Mouse (Mus musculus) fibroblast of lung, adult 2 months (primary cell): ENCODE measurements around the gene Olfr1378.
A peak's percentile ranks its signal among the peaks of the same experiment; 100 is the strongest.

Experiments
- DNase-seq: peaks from one replicate; pipeline ENCODE4 v3.0.0-alpha.2; 2011; ENCODE audit warnings: low read depth

Olfr1378 gene

DNA sequence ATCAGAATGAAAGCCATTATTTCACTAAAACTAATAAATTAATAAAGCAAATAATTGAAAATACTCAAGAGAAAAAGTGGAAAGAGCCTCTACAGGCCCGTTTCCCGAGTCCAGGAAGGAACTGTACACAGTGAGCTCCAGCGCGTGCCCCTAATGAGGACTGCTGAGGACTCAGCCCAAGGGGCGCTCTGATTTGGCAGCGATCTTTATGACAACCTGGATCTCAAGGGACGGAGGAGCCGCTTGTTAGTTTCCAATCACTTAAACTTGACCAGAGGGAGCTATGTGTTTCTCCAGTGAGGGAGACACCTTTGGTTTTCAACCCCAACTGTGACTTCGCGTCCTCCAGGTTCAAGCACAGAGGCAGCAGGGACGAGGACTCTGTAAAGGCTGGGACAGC lies at the start of gene Olfr1378:
Gene Olfr1378 (plus strand): TSS at position 301 of the 400 bp plus-strand sequence.
- DNase-seq, result no peak

DNA sequence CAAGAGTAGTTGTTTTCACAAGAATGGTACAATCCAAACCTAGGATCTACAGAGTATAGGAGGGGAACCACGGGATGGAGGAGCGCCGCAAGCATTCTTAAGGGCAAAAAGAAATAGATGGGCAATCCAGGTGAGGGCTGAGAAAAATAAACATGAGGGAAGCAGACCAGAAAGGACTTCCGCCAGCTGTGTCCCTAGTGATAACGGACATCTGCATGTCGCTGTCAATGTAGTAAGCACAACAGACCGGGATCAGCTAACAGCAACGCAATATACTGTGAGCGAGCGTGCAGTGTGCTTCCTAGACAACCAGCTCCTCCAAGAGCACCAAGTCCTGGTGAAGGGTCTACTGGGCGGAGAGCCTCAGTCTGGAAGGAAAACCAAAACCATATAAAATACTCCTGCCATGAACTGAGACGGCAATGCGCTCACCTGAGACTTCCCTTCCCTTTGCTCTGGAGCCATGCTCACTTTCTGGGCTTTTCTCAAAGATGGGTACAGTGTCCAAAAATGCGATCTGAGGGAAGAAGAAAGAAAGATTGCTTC lies 35.8 kb upstream of the Olfr1378 start:
- no peak for DNase-seq

DNA sequence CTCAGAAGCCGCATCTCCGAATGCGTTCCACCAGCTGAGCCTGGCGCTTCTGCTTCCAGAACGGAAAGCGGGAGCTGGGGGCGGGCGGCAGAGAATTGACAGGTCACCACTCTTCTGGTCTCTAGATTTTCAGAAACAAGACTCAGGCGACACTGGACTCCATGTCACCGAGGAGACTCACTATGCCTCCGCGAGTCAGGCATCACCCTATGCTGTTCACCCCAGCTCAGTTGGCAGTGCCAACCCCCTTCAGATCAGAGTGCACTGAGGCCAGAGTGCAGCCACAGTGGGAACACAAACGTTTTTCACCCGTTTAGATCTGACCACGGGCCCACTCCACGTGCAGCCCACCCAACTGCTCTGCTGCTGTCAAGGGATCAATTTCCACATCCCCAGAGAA lies 35.3 kb upstream of the Olfr1378 start:
- DNase-seq, result no peak

DNA sequence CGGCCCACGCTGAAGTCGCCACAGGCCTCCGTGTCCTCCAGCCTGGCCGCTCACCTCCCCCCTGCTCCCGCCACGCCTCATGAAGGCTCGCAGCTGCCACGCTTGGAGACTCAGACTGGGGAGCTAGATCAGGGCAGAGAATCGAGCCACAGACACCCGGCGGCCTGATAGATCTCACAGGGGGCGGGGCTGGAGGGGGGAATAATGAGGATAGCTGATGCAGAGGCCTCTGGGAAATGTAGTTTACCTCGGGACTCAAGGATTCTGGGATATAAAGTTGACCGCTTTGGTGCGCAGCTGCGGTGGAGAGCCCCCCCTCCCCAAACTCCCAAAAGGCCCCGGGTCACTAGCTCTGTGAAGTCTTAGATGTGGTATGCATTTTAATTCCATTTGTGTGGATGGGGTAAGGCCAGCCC lies 34.9 kb upstream of the Olfr1378 start, which contains the start of gene Zfp354b:
Gene Zfp354b (minus strand): TSS at position 183 of the 416 bp plus-strand sequence.
- DNase-seq, result peak; percentile 67

DNA sequence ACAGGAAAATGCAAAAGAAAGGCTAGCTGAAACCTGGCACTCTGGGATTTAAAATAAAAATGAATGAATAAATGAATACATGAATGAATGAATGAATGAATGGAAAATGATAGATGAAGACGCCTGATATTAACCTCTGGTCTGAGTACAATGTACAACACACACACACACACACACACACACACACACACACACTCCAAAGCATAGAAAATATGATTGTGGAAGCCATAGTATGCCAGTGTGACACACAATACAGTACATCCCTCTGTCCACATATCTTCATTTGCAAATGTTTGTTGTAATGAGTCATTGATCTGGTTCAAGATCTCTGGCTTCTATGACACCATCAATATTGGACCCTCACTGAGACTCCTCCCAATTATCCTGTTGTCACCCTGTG lies 34.3 kb upstream of the Olfr1378 start:
- DNase-seq, result no peak

DNA sequence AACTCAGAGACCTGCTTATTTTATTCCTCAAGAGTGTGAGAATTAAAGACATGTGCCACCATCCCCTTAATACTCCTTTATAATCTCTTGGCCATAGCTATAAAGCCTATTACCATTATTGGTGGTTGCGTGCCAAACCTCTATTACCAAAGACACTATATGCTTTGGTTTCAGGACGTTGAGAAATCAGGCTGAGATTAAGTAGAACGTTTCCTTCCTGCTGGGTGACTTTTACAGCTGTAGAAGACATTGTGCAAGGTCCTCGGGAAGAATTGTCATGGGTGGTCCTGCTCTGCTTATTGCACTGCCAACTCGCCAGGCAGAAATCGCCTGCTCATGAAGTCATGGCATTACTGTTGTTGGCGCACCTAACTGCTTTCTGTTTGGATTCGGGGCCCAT lies 27.9 kb upstream of the Olfr1378 start:
- DNase-seq, result no peak

DNA sequence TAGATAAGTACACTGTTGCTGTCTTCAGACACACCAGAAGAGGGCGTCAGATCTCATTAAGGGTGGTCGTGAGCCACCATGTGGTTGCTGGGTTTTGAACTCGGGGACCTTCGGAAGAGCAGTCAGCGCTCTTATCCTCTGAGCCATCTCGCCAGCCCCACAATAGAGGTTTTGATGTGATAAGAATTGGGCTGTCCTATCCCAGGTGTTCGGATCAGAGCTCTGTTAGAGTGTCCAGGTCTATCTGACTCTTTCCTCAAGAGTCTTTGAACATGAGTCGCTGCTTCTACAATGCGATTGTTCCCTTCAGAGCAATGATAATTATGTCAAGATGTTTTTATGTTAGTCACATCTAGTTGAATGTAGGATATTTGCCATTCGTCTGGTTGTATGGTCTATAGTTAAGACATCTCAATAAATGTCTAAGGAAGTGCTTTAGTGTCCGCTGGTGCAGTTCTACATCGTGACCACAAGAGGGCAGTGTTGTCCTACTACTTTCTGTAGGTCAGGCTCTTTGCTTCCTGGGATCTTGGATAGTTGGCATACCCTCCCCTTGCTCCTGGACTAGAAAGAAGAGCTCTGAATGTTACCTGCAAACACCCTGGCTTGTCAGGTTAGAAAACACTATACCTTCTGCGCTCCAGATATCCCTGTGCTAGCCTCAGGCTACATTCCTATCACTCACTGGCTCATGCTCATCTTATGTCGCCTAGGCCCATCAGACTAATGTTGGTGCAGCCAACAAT lies 26.5 kb upstream of the Olfr1378 start:
- peak; percentile 22 for DNase-seq

DNA sequence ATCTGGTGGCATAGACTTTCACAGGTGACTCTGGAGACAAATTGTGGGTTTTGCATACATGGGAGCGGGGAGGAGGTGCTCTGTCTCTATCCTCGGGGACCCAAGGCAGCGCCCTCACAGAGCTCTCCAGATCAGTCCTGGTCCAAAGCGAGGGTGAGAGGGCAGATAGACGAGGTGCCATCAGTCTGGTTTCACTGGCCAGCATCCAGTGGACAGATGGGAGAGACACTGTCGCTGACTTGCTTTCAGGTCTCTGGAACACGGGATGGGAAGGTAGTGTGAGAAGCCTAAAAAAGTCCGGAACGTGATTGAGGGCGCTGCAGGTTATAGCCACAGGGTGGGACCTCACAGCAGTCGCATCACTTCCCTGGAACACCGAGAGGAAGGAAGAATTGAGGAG lies 23.9 kb upstream of the Olfr1378 start:
- no peak for DNase-seq

DNA sequence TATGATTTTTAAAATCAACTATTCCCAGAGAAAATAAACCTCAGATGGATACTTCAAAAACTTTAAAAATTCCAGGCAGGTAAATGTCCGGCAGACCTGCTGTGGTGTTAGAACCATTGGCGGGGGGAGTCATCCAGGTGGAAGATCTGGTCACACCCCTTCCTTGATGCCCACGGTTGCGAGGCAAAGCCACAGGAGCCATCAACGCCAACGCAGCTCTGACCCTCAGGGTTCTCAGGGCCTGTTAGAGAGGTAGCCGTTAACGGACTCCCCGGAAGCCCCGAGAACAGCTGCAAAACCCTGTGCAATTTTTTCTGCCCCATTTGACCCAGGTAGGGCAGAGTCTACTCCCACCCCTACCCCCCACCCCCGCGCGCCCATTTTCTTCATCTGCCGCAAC lies 22.8 kb upstream of the Olfr1378 start, which contains the start of gene 4933414I15Rik:
Gene 4933414I15Rik (minus strand): TSS at position 260 of the 400 bp plus-strand sequence.
- no peak for DNase-seq

DNA sequence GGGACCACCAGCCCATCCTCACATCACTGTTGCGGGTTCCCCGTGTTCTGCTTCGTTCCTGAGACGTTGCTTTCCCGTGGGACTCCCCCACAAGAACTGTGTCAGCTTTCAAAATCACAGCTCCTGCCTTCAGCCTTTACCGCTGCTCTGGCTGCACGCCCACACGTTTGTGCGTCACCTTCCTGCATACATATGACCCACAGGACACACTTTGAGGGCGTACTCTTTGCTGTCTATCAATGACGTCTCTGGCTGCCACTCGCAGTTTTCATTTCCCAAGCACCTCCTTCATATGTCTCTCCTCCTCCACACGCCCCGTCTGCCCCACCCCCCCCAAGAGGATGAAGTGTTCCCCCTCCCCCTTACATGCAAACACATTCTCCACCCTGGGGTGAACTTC lies 14.0 kb upstream of the Olfr1378 start:
- no peak for DNase-seq

DNA sequence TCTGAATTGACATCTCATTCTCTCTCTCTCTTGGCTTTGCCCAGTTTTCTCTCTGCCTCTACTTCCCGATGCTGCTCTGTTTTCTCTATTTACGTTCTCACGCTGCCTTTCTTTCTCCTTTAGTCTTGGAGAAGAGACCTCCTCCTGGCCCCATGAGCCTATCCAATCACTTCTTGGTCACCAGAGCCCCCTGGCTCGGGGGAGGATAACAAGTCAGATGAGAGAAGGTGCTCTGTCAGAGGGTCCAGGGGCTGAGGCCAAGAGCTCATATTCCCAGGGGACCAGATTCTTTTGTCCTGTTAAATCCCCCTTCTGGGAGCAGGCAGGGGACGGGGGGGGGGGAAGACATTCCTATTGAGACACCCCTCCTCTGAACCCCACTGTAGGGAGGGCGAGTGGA lies 12.7 kb upstream of the Olfr1378 start, which contains the start of gene Prop1:
Gene Prop1 (minus strand): TSS at position 101 of the 400 bp plus-strand sequence.
- no peak for DNase-seq

DNA sequence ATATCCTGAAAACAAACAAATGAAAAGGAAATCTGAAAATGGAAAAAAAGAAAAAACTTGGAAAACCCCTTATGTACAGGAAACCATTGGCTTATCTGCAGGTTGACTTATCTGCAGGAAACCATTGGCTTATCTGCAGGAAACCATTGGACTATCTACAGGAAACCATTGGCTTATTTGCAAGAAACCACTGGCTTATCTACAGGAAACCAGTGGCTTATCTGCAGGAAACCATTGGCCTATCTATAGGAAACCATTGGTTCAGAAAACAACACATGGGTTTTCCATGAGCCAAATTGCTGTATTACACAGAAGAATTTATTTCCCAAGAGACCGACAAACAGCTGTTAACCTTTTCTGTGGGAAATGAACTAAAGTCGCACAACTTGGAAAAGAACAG lies 1.4 kb upstream of the Olfr1378 start:
- DNase-seq, result no peak

DNA sequence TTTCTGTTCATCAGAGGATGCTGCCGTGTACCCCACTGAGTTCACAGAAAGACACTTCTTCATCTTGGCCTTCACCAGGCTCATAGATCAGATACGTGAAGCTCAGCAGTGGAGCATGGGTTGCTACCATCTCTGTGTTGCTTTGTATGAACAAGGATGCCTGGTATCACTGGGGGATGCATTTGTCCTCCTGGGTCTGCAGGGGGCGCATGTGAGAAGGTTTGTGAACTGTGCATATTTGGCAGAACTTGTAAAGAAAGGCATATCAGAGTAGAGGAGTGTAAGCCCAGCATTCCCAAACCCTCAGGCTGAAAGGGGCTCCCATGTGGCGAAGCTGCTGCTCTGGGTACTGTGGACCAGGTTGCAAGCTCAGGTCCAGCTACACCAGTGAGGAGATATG lies 10.9 kb downstream of the Olfr1378 start:
- no peak for DNase-seq

DNA sequence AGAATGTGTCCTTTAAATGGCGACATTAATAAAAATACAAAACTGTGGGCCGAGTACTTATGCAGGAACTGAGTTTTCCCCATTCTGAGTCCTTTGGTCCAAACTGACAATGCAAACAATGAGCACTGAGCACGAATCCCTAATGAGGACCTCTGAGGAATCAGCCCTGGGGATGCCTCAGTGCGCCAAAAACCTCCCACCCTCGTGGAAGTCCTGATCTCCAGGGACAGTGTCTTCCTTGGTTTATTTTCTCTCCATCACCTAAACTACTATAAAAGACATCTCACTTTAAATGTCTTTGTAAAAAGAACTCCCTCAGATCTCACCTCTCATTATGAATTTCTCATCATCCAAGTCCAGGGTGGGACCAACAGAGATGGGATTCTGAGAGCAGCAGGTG lies 15.3 kb downstream of the Olfr1378 start, which contains the start of gene Olfr1377:
Gene Olfr1377 (plus strand): TSS at position 301 of the 400 bp plus-strand sequence.
- DNase-seq, result no peak

DNA sequence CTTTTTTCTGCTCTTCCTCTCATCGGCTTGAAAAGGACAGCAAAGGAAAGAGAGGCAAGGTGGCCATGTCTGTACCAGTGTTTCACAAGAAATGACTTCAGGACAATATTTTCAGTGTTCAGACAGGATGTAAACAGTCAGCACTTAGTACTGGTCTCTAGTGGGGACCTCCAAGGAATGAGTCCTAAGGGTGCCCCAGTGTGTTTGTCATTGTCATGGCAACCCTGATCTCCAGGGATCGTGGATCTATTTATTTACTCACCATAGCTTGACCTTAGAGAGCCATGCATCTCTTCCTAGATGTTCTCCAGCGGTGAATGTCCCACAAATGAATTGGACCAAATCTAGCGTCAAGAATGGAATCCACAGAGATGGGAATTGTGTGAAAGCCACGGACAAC lies 37.0 kb downstream of the Olfr1378 start, which contains the start of gene Olfr51:
Gene Olfr51 (plus strand): TSS at position 301 of the 400 bp plus-strand sequence.
- DNase-seq, result no peak

DNA sequence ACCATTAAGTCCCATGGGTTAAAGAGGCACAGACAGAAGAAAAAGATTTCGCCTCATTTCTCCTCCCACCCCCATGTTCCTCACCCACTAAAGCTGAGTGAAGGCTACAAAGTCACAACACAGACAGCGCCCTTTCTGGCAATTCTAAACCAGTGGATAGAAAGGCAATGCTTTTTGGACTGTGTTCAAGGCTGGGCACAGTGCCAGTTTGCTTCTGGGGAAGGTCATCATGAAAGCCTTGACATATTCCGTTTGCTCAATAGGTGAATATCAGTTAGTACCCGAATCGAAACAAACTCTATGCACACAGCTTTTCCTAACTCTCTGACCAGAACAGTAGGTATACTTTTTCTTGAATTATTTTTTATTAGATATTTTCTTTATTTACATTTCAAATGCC lies 45.5 kb downstream of the Olfr1378 start:
- DNase-seq, result no peak

DNA sequence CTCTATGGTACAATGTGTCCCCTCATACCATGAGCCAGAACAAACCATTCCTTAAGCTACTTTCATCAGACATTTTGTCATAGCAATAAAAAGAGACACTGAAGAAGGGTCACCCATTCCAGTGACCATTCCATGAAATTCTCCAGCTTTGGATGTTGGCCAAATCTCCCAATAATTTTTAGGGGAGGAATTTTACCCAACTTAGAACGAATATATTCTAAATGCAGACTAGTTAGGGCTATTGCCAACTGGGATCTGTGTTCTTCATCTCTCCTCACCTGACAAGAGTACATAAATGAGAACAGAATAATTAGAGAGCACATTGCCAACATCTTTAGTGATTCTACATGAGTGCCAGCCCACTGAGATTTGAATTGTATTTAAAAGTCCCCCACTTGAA lies 47.6 kb downstream of the Olfr1378 start, which contains the start of gene Olfr54:
Gene Olfr54 (plus strand): TSS at position 301 of the 400 bp plus-strand sequence.
- no peak for DNase-seq

DNA sequence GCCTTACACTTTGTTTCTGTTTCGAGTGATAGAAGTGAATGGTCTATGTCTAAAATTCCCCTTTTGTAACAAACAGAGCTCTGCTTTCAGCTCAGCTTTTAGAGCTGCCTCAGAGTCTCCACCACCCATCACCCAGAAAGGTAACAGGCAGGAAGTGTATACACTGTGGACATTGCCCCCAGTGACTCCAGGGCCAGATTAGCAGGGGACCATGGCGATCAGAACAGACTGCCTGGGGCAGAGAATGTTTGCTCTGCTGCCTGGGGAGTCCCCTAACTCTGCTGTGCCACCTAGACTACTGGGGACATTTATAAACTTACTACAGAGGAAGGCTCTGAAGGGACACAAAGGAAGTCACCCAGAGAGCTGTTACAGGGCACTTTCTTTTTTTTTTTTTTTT lies 50.0 kb downstream of the Olfr1378 start:
- no peak for DNase-seq
